Mouse (Mus musculus): Measurements from ENCODE around the gene Snapc5.

GRCm38 (mm10) chr9:64175378-64175777 lies 3.7 kb upstream of the Snapc5 start:
- no peak for TF ChIP-seq CTCF (IDR thresholded peaks at IDR 0.05; ENCODE audit: low read depth)
- TF ChIP-seq EP300 (IDR thresholded peaks at IDR 0.05; ENCODE audit: low read depth): no peak

Measured in liver, postnatal 0 days (tissue).